Mouse (Mus musculus) neural tube, embryonic 13.5 days (tissue): Measurements from ENCODE around the gene Macf1. TPM values are rescaled to one million over a fixed set of nuclear protein-coding genes. Genes with fewer than 3 reads are reported as not detected.

Experiments used
- ATAC-seq: fragments of 200-750 bp; cut with Nextera tagmentation; 2 replicates; pipeline ENCODE4 v1.8.0; 2017; ENCODE audit warnings: low read depth, mild to moderate bottlenecking, moderate TSS enrichment, moderate library complexity
- H3K27ac ChIP-seq: fragments of 300-500 bp; sonication (generic); replicated peaks from 2 replicates; pipeline ENCODE4 v1.5.1; 2015; ENCODE audit warnings: moderate library complexity, mild to moderate bottlenecking, inconsistent platforms
- H3K27me3 ChIP-seq: fragments of 300-500 bp; sonication (generic); 2 replicates; pipeline ENCODE4 v1.6.1; 2015; ENCODE audit warnings: mild to moderate bottlenecking, inconsistent platforms
- H3K36me3 ChIP-seq: fragments of 300-500 bp; sonication (generic); 2 replicates; pipeline ENCODE4 v1.6.1; 2015; ENCODE audit warnings: mild to moderate bottlenecking, inconsistent platforms
- H3K4me1 ChIP-seq: fragments of 300-500 bp; sonication (generic); replicated peaks from 2 replicates; pipeline ENCODE4 v1.6.1; 2015; ENCODE audit warnings: inconsistent platforms
- H3K4me2 ChIP-seq: fragments of 300-500 bp; sonication (generic); 2 replicates; pipeline ENCODE4 v1.6.1; 2015; ENCODE audit warnings: inconsistent platforms, mild to moderate bottlenecking, moderate library complexity
- H3K4me3 ChIP-seq: fragments of 300-500 bp; sonication (generic); 2 replicates; pipeline ENCODE4 v1.5.1; 2015; ENCODE audit warnings: mild to moderate bottlenecking, inconsistent platforms
- H3K9ac ChIP-seq: fragments of 300-500 bp; sonication (generic); 2 replicates; pipeline ENCODE4 v1.6.1; 2015; ENCODE audit warnings: moderate library complexity, mild to moderate bottlenecking, inconsistent platforms
- H3K9me3 ChIP-seq: fragments of 300-500 bp; sonication (generic); 2 replicates; pipeline ENCODE4 v1.6.1; 2016; ENCODE audit warnings: inconsistent platforms
- WGBS: fragments of 180-500 bp; shearing (Covaris S2); methylation state at CpG from one replicate; pipeline ENCODE4 v1.1.7; 2015; 5-methylcytosine and 5-hydroxymethylcytosine counted together
- polyA plus RNA-seq: library from polyadenylated mRNA; unstranded; fragments of >200 nt; fragmentation: Nextera tagmentation; extraction: Ambion mirVana; gene quantifications from 2 replicates; pipeline ENCODE4 v1.2.1, GENCODE M21; 2015

Macf1 gene
- polyA plus RNA-seq, 1 experiment from 2014 or later = 57.7 TPM

DNA sequence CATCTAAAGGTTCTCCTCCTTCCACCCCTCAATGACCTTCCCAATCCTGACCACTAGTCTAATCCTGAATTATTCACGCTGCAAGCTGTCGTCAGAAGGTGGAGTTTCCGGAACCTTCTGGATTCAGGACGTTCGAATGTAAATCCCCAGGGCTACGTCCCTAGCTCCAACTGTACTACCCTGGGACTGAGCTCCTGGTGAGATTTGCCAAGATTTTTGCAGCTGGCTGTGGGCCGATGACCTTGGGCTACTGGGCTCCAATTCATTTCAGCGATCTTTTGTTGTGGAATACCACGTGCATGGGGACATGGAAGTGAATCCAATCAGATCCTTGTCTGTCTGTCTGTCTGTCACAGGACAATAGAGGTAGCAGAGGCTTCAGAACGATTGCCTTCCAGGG lies 6.2 kb upstream of the Macf1 start:
- no peak overlapping the region for H3K4me2 ChIP-seq
- H3K27me3 ChIP-seq = no peaks in the 10 kb centered on the region
- H3K4me3 ChIP-seq = no peak overlapping the region
- ATAC-seq = no peak
- H3K9me3 ChIP-seq = no peaks in the 10 kb centered on the region
- WGBS = 84% methylated on average over 10 of the region's 10 CpGs
- H3K36me3 ChIP-seq = no peaks in the 10 kb centered on the region
- no peak overlapping the region for H3K9ac ChIP-seq
- no peak overlapping the region for H3K27ac ChIP-seq
- peaks cover 16% of the 10 kb centered on the region for H3K4me1 ChIP-seq

DNA sequence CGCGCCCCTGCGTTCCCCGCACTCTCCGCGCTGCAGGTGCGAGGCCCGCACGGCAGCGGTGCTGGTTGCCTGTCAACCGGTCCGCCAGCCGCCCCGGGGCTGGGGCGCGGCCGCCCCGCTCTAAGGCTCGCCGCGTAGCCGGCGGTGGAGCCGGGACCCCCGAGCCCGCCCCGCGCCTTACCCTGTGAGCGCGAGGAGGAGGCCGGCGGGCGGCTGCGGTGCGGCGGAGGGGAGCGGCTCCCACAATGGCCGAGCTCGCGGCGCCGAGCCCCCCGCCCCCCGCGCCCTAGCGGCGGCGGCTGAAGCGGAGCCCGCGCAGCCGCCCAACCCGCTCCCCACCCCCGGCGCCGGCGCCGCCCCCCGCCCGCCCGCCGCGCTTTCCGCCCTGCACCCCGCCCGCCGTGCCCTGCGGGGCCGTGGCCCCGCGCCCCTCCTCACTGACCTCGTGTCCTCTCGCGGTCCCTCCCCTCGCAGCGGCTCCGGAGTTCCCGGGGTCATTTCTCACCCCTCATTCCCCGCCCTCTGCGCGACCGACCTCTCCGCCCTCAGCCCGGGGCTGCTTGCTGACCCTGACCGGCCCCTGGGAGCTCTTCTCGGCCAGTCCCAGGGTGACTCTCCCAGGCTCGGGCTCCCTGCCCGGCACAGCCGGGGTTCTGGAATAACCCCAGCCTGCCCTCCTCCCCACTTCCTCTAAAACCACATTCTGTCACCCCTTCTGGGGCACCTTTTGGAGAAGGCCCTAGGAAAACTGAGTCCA lies 3.0 kb upstream of the Macf1 start:
- WGBS = 0% methylated on average over 44 of the region's 89 CpGs
- Histone ChIP-seq H3K9me3 (no peaks in the 10 kb centered on the region), H3K36me3 (peaks cover 17% of the 10 kb centered on the region), H3K4me2 (peak overlapping the region; percentile 91), H3K27ac (peak overlapping the region; percentile 96), H3K27me3 (no peaks in the 10 kb centered on the region), H3K9ac (peak overlapping the region; percentile 97), H3K4me1 (peaks cover 36% of the 10 kb centered on the region), H3K4me3 (peak overlapping the region; percentile 83)
- peak; percentile 57 for ATAC-seq

DNA sequence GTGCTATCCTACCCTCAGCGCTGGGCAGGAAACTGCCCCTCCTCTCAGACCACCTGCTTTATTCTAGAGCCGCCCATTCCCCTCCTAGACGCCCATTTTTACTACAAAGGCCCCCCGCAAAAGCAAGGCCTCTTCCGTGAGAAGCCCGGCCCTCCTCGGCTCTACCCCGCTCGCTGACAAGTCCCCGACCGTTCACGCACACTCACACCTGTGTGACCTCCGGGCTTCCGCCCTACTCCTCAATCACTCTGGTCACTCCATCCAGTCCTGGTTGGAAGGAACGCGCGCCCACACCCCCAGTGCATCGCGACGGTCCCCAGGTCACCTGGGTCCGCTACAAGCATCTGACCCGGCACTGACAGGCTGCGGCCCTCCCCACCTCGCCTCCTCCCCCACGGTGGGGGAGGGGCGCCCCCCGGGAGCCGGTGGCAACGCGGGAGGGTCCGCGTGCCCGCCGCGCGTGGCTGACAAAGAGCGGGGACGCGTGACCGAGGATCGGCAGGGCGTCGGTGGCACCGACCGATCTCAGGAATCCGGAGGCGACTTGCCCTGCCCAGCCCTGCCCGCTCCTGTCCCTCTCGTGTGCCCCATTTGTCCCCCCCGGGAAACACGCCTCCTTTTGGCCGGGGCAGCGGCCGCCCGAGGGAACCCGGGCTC lies 2.3 kb upstream of the Macf1 start:
- Histone ChIP-seq H3K36me3 (peaks cover 23% of the 10 kb centered on the region), H3K27me3 (no peaks in the 10 kb centered on the region), H3K9me3 (no peaks in the 10 kb centered on the region), H3K4me1 (peaks cover 40% of the 10 kb centered on the region), H3K4me2 (peak overlapping the region; percentile 91), H3K27ac (peak overlapping the region; percentile 96), H3K9ac (peak overlapping the region; percentile 97), H3K4me3 (peak overlapping the region; percentile 83)
- 1% methylated on average over 52 of the region's 56 CpGs for WGBS
- peak; percentile 43 for ATAC-seq

DNA sequence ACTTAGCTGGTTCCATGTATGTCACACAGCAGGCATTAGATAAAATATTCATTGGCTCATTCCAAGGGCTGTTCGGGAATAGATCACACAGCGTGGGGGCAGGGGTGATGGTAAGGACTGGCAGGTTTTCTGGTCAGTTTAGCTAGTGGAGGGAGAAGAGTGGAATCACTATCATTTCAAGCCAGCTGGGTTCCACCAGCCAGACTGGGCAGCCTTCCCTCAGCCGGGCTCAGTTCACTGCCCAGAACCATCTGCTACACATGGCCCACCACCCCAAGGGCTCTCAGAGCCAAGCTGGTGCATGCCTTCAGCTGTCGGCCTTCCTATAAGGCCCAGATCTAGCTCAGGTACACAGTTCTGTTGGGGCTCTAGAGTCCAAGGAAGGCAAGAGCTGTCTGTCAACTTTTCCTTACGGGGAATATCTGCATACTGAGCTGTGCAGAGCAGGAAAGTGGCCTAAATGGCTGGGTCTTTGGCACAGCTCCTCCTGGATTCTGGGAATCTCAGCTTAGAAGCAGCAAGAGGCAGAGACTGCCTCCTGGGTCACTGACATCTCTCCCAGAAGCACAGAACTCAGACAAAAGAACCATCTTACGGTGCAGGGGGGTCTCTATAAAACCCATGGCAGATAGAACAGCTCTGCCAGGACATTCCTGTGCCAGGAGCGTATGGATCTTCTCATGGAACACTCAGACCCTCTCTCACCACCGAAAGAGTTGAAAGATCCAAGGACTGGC lies 1.5 kb upstream of the Macf1 start:
- Histone ChIP-seq H3K4me1 (peaks cover 48% of the 10 kb centered on the region), H3K27ac (peak overlapping the region; percentile 96), H3K36me3 (peaks cover 26% of the 10 kb centered on the region), H3K27me3 (no peaks in the 10 kb centered on the region), H3K9ac (peak overlapping the region; percentile 97), H3K9me3 (no peaks in the 10 kb centered on the region), H3K4me2 (peak overlapping the region; percentile 91), H3K4me3 (peak overlapping the region; percentile 83)
- peak; percentile 30; the same call in 1 of the 2 replicates for ATAC-seq
- 34% methylated on average over 8 of the region's 8 CpGs for WGBS

DNA sequence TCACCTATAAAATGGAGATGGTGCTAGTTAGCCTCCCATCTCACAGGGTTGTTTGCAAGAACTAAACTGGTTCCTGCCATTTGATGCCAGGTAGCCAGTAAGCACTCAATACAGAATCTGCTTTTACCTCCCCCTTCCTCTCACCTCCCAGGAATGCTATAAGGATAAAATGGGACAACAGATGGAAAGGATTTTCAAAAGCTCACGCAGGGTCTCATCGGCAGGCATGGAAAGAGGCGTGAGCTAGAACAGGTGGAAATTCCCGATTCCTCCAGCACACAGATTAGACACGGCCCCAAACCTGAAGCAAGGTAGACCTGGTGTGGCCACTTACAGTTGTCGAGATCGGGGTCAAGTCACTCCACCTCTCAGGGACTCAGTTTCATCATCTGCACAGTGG lies 886 bp upstream of the Macf1 start:
- 75% methylated on average over 7 of the region's 7 CpGs for WGBS
- Histone ChIP-seq H3K9ac (peak overlapping the region; percentile 97), H3K36me3 (peaks cover 31% of the 10 kb centered on the region), H3K27ac (peak overlapping the region; percentile 96; the same call in 1 of the 2 replicates), H3K4me3 (peak overlapping the region; percentile 83), H3K9me3 (no peaks in the 10 kb centered on the region), H3K4me2 (peak overlapping the region; percentile 91), H3K27me3 (no peaks in the 10 kb centered on the region), H3K4me1 (peaks cover 50% of the 10 kb centered on the region)
- ATAC-seq = no peak

DNA sequence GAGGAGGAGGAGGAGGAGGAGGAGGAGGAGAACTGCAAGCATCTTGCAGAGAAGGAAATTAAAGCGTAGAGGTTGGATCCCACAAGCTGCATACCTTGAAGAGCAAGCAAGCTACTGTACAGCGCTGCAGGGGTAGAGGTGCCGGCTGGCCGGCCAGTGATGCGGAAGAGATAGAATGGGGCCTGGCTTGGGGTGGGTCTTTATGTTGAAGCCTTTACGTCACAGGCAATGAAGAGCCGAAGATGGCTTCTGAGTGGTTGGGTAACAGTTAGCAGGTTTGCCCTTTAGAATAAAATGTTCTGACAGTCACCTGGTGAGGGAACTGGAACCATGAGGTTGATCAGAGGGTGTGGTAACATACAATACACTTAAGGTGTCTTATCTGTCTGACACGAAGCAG lies 1.9 kb downstream of the Macf1 start:
- H3K4me1 ChIP-seq = peaks cover 56% of the 10 kb centered on the region
- peaks cover 44% of the 10 kb centered on the region for H3K36me3 ChIP-seq
- ATAC-seq = no peak
- H3K9ac ChIP-seq = no peak overlapping the region
- no peak overlapping the region for H3K4me3 ChIP-seq
- H3K27me3 ChIP-seq = no peaks in the 10 kb centered on the region
- H3K9me3 ChIP-seq = no peaks in the 10 kb centered on the region
- WGBS = 79% methylated on average over 8 of the region's 8 CpGs
- H3K27ac ChIP-seq = no peak overlapping the region
- no peak overlapping the region for H3K4me2 ChIP-seq

DNA sequence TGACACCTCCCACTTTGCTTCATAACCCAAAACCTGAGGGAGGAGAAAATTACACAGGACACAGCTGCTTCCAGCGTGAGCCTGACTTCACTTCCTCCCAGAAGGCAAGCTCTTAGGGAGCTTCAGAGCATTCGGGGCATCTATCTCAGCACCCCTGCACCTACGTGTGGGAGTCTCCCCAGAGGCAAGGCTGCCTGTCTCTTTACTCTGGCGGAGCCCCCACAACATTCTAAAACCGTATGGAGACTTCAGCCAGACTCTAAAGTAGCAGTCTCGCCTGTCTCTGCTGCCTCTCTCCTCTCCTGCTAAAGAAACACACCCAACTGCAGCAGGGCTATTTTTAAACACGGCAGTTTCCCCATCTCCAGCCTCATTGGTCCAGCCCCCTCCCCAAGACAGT lies 3.2 kb downstream of the Macf1 start:
- peaks cover 46% of the 10 kb centered on the region for H3K36me3 ChIP-seq
- H3K27ac ChIP-seq = no peak overlapping the region
- no peaks in the 10 kb centered on the region for H3K9me3 ChIP-seq
- no peaks in the 10 kb centered on the region for H3K27me3 ChIP-seq
- H3K4me3 ChIP-seq = no peak overlapping the region
- WGBS = 49% methylated on average over 7 of the region's 7 CpGs
- no peak for ATAC-seq
- peak overlapping the region; percentile 8; the same call in 1 of the 2 replicates for H3K9ac ChIP-seq
- peaks cover 64% of the 10 kb centered on the region for H3K4me1 ChIP-seq
- no peak overlapping the region for H3K4me2 ChIP-seq

DNA sequence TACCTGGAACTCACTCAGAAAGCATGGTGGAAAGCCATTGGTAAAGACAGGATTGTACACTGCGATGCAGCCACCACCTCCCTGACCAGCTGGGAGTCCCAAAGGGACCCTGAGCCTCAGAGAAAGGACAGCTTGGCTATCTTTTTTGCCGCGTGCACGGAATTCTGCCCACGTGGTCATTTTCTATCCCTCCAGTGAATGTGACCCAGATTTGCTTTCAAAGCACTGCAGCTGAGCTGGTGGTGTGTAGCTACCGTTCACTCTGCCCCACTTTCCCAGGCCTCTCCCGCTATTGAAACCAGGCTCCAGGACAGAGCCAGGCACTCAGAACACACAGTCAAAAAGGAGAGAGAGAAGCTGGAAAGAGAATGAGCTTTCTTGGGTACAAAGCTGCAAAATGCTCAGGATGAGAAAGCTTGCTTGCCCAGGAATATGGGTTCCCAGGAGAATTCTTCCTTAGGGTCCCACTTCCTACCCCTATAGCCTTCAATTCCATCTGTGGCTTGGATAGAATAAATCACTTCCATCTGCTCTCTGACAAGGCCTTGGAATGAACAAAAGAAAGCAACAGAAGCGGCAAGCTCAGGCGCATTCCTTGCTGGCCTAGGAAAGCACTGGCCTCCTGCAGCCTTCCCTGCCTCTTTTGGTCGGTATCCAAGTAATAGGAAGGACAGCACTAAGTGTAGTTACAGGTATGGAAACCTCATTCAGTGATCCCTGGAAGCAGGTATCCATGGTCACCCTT lies 6.9 kb downstream of the Macf1 start:
- peak overlapping the region; percentile 73 for H3K27ac ChIP-seq
- WGBS = 16% methylated on average over 10 of the region's 10 CpGs
- H3K36me3 ChIP-seq = peaks cover 51% of the 10 kb centered on the region
- no peak overlapping the region for H3K4me3 ChIP-seq
- peak; percentile 51 for ATAC-seq
- no peaks in the 10 kb centered on the region for H3K9me3 ChIP-seq
- no peak overlapping the region for H3K4me2 ChIP-seq
- H3K9ac ChIP-seq = peak overlapping the region; percentile 47
- H3K4me1 ChIP-seq = peaks cover 41% of the 10 kb centered on the region
- no peaks in the 10 kb centered on the region for H3K27me3 ChIP-seq

DNA sequence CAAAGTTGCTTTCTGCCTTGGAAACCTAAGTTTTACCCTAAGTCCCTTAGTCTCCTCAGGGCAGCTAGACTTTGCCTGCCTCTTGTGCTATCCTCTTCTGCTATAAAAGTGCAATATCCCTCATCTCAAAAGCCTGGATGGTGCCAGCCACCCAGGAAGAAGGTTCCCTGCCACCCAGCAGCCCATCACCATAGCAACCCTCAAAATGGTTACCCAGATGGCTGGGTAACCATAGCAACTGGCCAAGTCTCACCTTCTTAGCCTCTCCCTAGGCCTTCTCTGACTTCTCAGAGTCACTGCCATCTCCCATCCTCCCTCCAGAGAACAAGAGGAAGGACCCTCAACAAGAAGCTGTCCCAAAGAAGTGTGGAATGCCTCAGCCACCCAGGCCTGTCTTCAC lies 13.6 kb downstream of the Macf1 start:
- Histone ChIP-seq H3K27ac (peak overlapping the region; percentile 33; the same call in 1 of the 2 replicates), H3K9me3 (no peaks in the 10 kb centered on the region), H3K36me3 (peaks cover 25% of the 10 kb centered on the region; the same call in 1 of the 2 replicates), H3K9ac (0 out of 2 replicates have a peak overlapping the region, but pooled peaks have one; percentile 13), H3K4me3 (no peak overlapping the region), H3K27me3 (no peaks in the 10 kb centered on the region), H3K4me2 (no peak overlapping the region), H3K4me1 (peaks cover 41% of the 10 kb centered on the region)
- peak; percentile 54 for ATAC-seq

DNA sequence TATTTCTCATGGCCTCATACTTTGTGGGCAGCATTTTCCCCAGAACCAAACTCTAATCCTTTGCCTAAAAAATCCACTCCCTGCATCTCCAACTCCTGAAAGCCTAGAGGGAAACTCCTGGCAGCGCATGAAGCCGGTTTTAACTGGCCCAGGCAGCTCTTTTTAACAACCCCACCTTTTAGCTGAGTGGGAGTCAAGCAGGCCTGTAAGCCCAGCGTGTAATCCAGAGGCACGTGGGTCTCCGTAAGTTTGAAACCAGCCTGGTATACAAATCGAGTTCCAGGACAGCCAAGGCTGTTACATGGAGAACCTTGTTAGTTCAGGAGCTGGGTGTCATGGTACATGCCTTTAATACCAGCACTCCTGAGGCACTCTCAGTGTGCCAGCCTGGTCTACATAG lies 14.5 kb downstream of the Macf1 start:
- no peak overlapping the region for H3K9ac ChIP-seq
- no peak overlapping the region for H3K27ac ChIP-seq
- H3K36me3 ChIP-seq = peaks cover 18% of the 10 kb centered on the region; the same call in 1 of the 2 replicates
- 81% methylated on average over 6 of the region's 6 CpGs for WGBS
- peaks cover 48% of the 10 kb centered on the region for H3K4me1 ChIP-seq
- H3K4me3 ChIP-seq = no peak overlapping the region
- H3K4me2 ChIP-seq = no peak overlapping the region
- H3K9me3 ChIP-seq = no peaks in the 10 kb centered on the region
- no peak for ATAC-seq
- no peaks in the 10 kb centered on the region for H3K27me3 ChIP-seq

DNA sequence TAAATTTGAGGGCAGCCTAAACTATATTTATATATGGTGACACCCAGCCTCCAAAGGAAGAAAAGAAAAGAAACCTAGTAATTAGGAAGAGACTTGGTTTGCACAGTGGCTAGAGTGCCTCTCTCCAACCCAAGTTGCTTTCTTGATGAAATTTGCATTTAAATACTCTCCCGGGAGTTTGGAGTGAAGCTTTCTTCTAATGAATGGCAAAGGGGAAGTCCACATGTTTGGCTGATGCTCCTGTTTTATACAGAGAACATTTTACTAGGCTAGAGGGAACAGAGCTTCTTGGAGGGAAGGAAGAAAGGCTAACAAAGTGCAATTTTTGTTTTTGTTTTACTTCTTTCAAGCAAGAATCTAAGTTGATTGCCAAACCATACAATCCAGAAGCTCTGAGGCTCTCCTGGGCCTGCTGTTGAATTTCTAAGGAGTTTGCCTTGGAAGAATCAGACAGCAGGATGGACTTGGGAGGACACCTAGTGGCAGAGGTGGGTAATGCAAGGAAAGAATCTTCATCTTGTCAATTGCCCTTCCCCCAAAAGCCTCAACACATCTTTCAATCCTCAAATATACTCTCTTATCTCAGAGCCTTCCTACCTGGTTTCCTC lies 16.8 kb downstream of the Macf1 start:
- Histone ChIP-seq H3K9me3 (no peaks in the 10 kb centered on the region), H3K27ac (peak overlapping the region; percentile 73), H3K36me3 (peaks cover 6% of the 10 kb centered on the region; the same call in 1 of the 2 replicates), H3K4me1 (peaks cover 63% of the 10 kb centered on the region), H3K4me2 (0 out of 2 replicates have a peak overlapping the region, but pooled peaks have one; percentile 13), H3K9ac (no peak overlapping the region), H3K4me3 (no peak overlapping the region), H3K27me3 (no peaks in the 10 kb centered on the region)
- no peak for ATAC-seq
- 7% methylated on average over 1 of the region's 1 CpGs for WGBS
